Mouse (Mus musculus): ENCODE measurements at regions not wholly inside any gene's neighbourhood (a gene's known extent, or its start where the extent isn't known, plus 50 kb on each side); places are given as distances from the start of the nearest gene placed in this dataset.
A peak's percentile ranks its signal among the peaks of the same experiment; 100 is the strongest.

DNA sequence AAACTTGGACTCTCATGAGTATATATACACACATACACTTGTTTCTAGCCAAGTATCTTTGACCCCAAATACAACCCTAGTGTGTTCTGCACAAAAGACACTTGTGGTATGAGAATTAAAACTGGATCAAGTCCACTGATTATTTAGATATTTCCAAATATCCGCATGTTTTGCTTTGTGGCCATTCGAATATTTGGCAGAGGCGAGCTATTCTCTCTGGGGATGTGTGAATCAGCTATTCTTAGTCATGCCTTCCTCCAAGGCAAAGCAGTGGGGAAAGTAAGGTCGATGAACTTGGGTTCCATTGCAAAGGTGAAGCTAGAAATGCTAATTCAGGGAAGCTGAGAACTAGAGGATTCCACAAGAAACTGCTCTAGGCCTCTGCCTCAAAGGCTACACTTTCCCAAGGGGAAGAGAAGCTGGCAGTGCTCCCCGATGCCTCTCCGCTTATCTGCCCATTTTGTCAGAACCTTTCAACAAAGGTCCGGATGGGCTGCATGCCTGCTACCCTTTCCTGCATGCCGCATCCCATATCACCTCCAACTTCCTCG is 154.4 kb downstream of the Snx19 start:
- H3K4me2 ChIP-seq (replicated peaks; ENCODE audit: low read depth, low read length), result no peak overlapping the region
- H3K9ac ChIP-seq (replicated peaks; ENCODE audit: low read depth), result no peak overlapping the region
- H3K4me3 ChIP-seq (ENCODE audit: low read depth, low read length), result no peak overlapping the region
- no peak overlapping the region for H3K27ac ChIP-seq (ENCODE audit: low read length)
- WGBS, result 76% methylated on average over 9 of the region's 9 CpGs
- no peaks in the 10 kb centered on the region for H3K36me3 ChIP-seq (ENCODE audit: insufficient read depth, low read length)
- H3K4me1 ChIP-seq (ENCODE audit: insufficient read depth, low read depth, low read length), result no peaks in the 10 kb centered on the region
- H3K9me3 ChIP-seq (ENCODE audit: low read length), result no peaks in the 10 kb centered on the region
- TF ChIP-seq EP300 (IDR thresholded peaks at IDR 0.05) (no peak), CTCF (IDR thresholded peaks at IDR 0.05) (no peak)
- ATAC-seq (no peak), DNase-seq (ENCODE audit: low spot score) (peak; percentile 34)
- no peaks in the 10 kb centered on the region for H3K27me3 ChIP-seq (replicated peaks; ENCODE audit: insufficient read depth, low read length)

- Histone ChIP-seq H3K9me3 (ENCODE audit: low read length) (no peaks in the 10 kb centered on the region), H3K36me3 (ENCODE audit: insufficient read depth, low read length) (no peaks in the 10 kb centered on the region), H3K27me3 (replicated peaks; ENCODE audit: insufficient read depth, low read length) (no peaks in the 10 kb centered on the region), H3K4me3 (ENCODE audit: low read depth, low read length) (no peak overlapping the region), H3K9ac (replicated peaks; ENCODE audit: low read depth) (no peak overlapping the region), H3K4me2 (replicated peaks; ENCODE audit: low read depth, low read length) (no peak overlapping the region), H3K4me1 (ENCODE audit: insufficient read depth, low read depth, low read length) (no peaks in the 10 kb centered on the region), H3K27ac (ENCODE audit: low read length) (no peak overlapping the region)
- no peak for TF ChIP-seq CTCF (IDR thresholded peaks at IDR 0.05)
- no peak for TF ChIP-seq EP300 (IDR thresholded peaks at IDR 0.05)
- ATAC-seq (no peak), DNase-seq (ENCODE audit: low spot score) (no peak)
- WGBS, result 61% methylated on average over 6 of the region's 6 CpGs
These were observed 153.6 kb downstream of the Snx19 start for GRCm38 (mm10) chr9:30580500-30580899.

GRCm38 (mm10) chr9:30578213-30578612 is 151.3 kb downstream of the Snx19 start:
- 73% methylated on average over 3 of the region's 3 CpGs for WGBS

GRCm38 (mm10) chr9:30577243-30577642 is 150.3 kb downstream of the Snx19 start:
- Histone ChIP-seq H3K4me2 (replicated peaks; ENCODE audit: low read depth, low read length) (no peak overlapping the region), H3K27ac (ENCODE audit: low read length) (no peak overlapping the region), H3K9me3 (ENCODE audit: low read length) (no peaks in the 10 kb centered on the region), H3K4me1 (ENCODE audit: insufficient read depth, low read depth, low read length) (no peaks in the 10 kb centered on the region), H3K36me3 (ENCODE audit: insufficient read depth, low read length) (no peaks in the 10 kb centered on the region), H3K27me3 (replicated peaks; ENCODE audit: insufficient read depth, low read length) (no peaks in the 10 kb centered on the region), H3K9ac (replicated peaks; ENCODE audit: low read depth) (no peak overlapping the region), H3K4me3 (ENCODE audit: low read depth, low read length) (no peak overlapping the region)
- TF ChIP-seq CTCF (IDR thresholded peaks at IDR 0.05), result no peak
- TF ChIP-seq EP300 (IDR thresholded peaks at IDR 0.05), result no peak
- 68% methylated on average over 4 of the region's 4 CpGs for WGBS
- ATAC-seq (no peak), DNase-seq (ENCODE audit: low spot score) (no peak)

More at GRCm38 (mm10) chr9:30578213-30578612, 151.3 kb downstream of the Snx19 start:
- Histone ChIP-seq H3K36me3 (ENCODE audit: insufficient read depth, low read length) (no peaks in the 10 kb centered on the region), H3K9me3 (ENCODE audit: low read length) (no peaks in the 10 kb centered on the region), H3K4me2 (replicated peaks; ENCODE audit: low read depth, low read length) (no peak overlapping the region), H3K4me1 (ENCODE audit: insufficient read depth, low read depth, low read length) (no peaks in the 10 kb centered on the region), H3K9ac (replicated peaks; ENCODE audit: low read depth) (no peak overlapping the region), H3K27ac (ENCODE audit: low read length) (no peak overlapping the region), H3K4me3 (ENCODE audit: low read depth, low read length) (no peak overlapping the region), H3K27me3 (replicated peaks; ENCODE audit: insufficient read depth, low read length) (no peaks in the 10 kb centered on the region)
- ATAC-seq, result no peak
- no peak for TF ChIP-seq EP300 (IDR thresholded peaks at IDR 0.05)
- no peak for TF ChIP-seq CTCF (IDR thresholded peaks at IDR 0.05)
- no peak for DNase-seq (ENCODE audit: low spot score)

DNA sequence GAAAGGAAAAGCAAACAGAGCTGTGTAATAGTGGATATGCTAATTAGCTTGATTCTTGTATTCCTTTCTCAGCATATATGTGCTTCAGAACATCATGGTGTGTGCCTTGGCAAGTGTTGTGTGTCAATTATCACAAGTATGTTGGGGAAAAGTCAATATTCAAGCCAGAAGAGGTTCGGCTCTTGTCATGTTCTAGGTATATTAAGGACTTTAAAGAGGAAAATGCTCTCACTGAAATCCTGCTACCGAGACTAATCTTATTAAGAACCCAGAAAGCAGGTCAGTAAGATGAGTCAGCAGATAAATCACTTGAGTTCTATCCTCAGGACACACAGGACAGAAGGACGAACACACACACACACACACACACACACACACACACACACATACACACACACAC is 148.6 kb downstream of the Snx19 start:
- Histone ChIP-seq H3K36me3 (ENCODE audit: insufficient read depth, low read length) (no peaks in the 10 kb centered on the region), H3K4me2 (replicated peaks; ENCODE audit: low read depth, low read length) (no peak overlapping the region), H3K27ac (ENCODE audit: low read length) (no peak overlapping the region), H3K9ac (replicated peaks; ENCODE audit: low read depth) (no peak overlapping the region), H3K4me3 (ENCODE audit: low read depth, low read length) (no peak overlapping the region), H3K27me3 (replicated peaks; ENCODE audit: insufficient read depth, low read length) (no peaks in the 10 kb centered on the region), H3K4me1 (ENCODE audit: insufficient read depth, low read depth, low read length) (no peaks in the 10 kb centered on the region), H3K9me3 (ENCODE audit: low read length) (no peaks in the 10 kb centered on the region)
- TF ChIP-seq EP300 (IDR thresholded peaks at IDR 0.05) (no peak), CTCF (IDR thresholded peaks at IDR 0.05) (no peak)
- DNase-seq (ENCODE audit: low spot score) (no peak), ATAC-seq (no peak)
- WGBS, result 71% methylated on average over 3 of the region's 3 CpGs

DNA sequence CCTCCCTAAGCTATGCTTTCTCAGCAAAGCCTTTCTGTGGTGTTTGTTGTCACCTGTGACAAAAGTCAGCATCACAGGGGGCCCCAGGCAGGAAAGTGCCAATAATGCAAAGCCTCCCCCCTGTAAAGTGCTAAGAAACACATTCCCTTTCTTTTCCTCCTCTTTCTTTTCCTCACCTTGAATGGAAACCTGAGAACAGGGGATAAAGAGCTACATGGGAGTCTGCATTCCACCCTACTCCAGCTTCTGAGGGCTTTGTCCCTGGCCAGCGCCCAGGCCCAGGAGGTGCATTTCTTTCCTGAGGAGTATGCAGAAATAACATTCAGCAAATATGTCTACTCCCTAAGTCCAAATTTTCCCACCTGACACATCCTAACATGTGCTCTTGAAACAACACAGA is 146.4 kb downstream of the Snx19 start:
- Histone ChIP-seq H3K9me3 (ENCODE audit: low read length) (no peaks in the 10 kb centered on the region), H3K27ac (ENCODE audit: low read length) (no peak overlapping the region), H3K4me2 (replicated peaks; ENCODE audit: low read depth, low read length) (no peak overlapping the region), H3K4me3 (ENCODE audit: low read depth, low read length) (no peak overlapping the region), H3K36me3 (ENCODE audit: insufficient read depth, low read length) (no peaks in the 10 kb centered on the region), H3K4me1 (ENCODE audit: insufficient read depth, low read depth, low read length) (no peaks in the 10 kb centered on the region), H3K9ac (replicated peaks; ENCODE audit: low read depth) (no peak overlapping the region), H3K27me3 (replicated peaks; ENCODE audit: insufficient read depth, low read length) (no peaks in the 10 kb centered on the region)
- no peak for DNase-seq (ENCODE audit: low spot score)
- ATAC-seq, result no peak
- TF ChIP-seq EP300 (IDR thresholded peaks at IDR 0.05) (no peak), CTCF (IDR thresholded peaks at IDR 0.05) (no peak)
- WGBS, result 31% methylated on average over 1 of the region's 1 CpGs

DNA sequence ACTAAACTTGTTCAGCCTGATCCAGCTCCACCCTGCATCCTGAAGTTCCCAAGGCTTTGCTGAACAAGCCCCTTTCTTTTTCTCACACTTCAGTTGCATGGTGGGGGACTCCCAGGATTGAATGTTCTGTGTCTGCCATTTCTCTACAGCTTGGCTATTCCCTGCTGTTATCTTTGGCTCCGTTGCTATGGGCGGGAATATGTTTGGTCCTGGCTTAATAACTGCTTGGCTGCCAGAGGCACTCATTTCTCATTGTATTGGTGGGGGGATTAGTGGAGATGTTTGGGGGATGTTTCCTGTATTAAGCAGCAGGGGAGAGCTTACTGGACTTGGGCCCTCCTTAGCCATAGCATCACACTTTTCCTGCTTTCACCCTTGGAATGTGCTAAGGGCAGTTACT is 144.1 kb downstream of the Snx19 start:
- Histone ChIP-seq H3K4me3 (ENCODE audit: low read depth, low read length) (no peak overlapping the region), H3K4me2 (replicated peaks; ENCODE audit: low read depth, low read length) (no peak overlapping the region), H3K4me1 (ENCODE audit: insufficient read depth, low read depth, low read length) (no peaks in the 10 kb centered on the region), H3K27me3 (replicated peaks; ENCODE audit: insufficient read depth, low read length) (no peaks in the 10 kb centered on the region), H3K27ac (ENCODE audit: low read length) (no peak overlapping the region), H3K9ac (replicated peaks; ENCODE audit: low read depth) (no peak overlapping the region), H3K36me3 (ENCODE audit: insufficient read depth, low read length) (no peaks in the 10 kb centered on the region), H3K9me3 (ENCODE audit: low read length) (no peaks in the 10 kb centered on the region)
- no peak; the same call in 1 of the 2 replicates for ATAC-seq
- no peak for TF ChIP-seq CTCF (IDR thresholded peaks at IDR 0.05)
- 13% methylated on average over 2 of the region's 2 CpGs for WGBS
- DNase-seq (ENCODE audit: low spot score), result peak; percentile 10
